Comparison of ENCODE assay signal across 23 mouse cellular contexts in genomic region chr3:132813706-132814497, GRCm38 (mm10).
A peak's percentile ranks its signal among the peaks of the same experiment; 100 is the strongest.
DNase-seq lines count a peak whose midpoint lies in the region; ATAC-seq and TF ChIP-seq lines count a peak whose summit lies in the region.
"Had no signal": no experiment of that assay in that cellular context is flagged by ENCODE, and none has a peak within 500 bp of the region (broad histone marks: within the 10 kb centered on the region; RNA-seq: fewer than 3 reads in every experiment).

No protein-coding gene starts in this region.

- no peak overlapping the region for H3K4me3 ChIP-seq in heart, embryonic 11.5 days (ENCODE audit: low read depth, low read length)
- no peak overlapping the region for H3K4me3 ChIP-seq in lung, embryonic 15.5 days
- no peak overlapping the region for H3K4me3 ChIP-seq in lung, adult 2 months (replicated peaks; ENCODE audit: extremely low read depth, low read depth, low read length)
- H3K4me3 ChIP-seq in liver, embryonic 11.5 days (ENCODE audit: low read depth, low read length): no peak overlapping the region
- H3K4me3 ChIP-seq in liver, embryonic 16.5 days (ENCODE audit: low read depth, low read length): no peak overlapping the region
- H3K4me3 ChIP-seq: erythroblast, embryonic 14.5 days; heart, embryonic 15.5 days; hindbrain, embryonic 15.5 days; midbrain, embryonic 10.5 days had no signal

- no peak for TF ChIP-seq CTCF in lung, adult 2 months (IDR thresholded peaks at IDR 0.05; ENCODE audit: insufficient read depth, low read length)

- no peak overlapping the region for H3K4me2 ChIP-seq in heart, embryonic 11.5 days
- no peak overlapping the region for H3K4me2 ChIP-seq in lung, embryonic 15.5 days
- no peak overlapping the region for H3K4me2 ChIP-seq in liver, embryonic 11.5 days
- H3K4me2 ChIP-seq in liver, embryonic 16.5 days (ENCODE audit: low read depth, low read length): no peak overlapping the region
- H3K4me2 ChIP-seq: heart, embryonic 15.5 days; hindbrain, embryonic 15.5 days had no signal

- H3K4me1 ChIP-seq in heart, embryonic 11.5 days (ENCODE audit: control insufficient read depth, insufficient read depth, low read length): peaks cover 27% of the 10 kb centered on the region
- peaks cover 12% of the 10 kb centered on the region for H3K4me1 ChIP-seq in lung, embryonic 15.5 days
- H3K4me1 ChIP-seq in lung, adult 2 months (ENCODE audit: control insufficient read depth, insufficient read depth, low read length): peaks cover 2% of the 10 kb centered on the region; the same call in 1 of the 2 replicates
- H3K4me1 ChIP-seq in liver, embryonic 11.5 days (replicated peaks; ENCODE audit: control insufficient read depth, insufficient read depth, low read length): peaks cover 28% of the 10 kb centered on the region
- peaks cover 22% of the 10 kb centered on the region for H3K4me1 ChIP-seq in liver, embryonic 16.5 days (ENCODE audit: control insufficient read depth, low read depth, low read length)
- H3K4me1 ChIP-seq: hindbrain, embryonic 15.5 days had no signal

- H3K36me3 ChIP-seq in heart, embryonic 11.5 days (ENCODE audit: control insufficient read depth, insufficient read depth, low read length): no peaks in the 10 kb centered on the region
- H3K36me3 ChIP-seq in lung, embryonic 15.5 days: no peaks in the 10 kb centered on the region
- no peaks in the 10 kb centered on the region for H3K36me3 ChIP-seq in liver, embryonic 11.5 days (ENCODE audit: control insufficient read depth, insufficient read depth, low read length)
- H3K36me3 ChIP-seq in liver, embryonic 16.5 days (ENCODE audit: control insufficient read depth, insufficient read depth): no peaks in the 10 kb centered on the region
- H3K36me3 ChIP-seq: heart, embryonic 15.5 days; hindbrain, embryonic 15.5 days had no signal

- TF ChIP-seq POLR2A in lung, adult 2 months (IDR thresholded peaks at IDR 0.05; ENCODE audit: borderline replicate concordance, extremely low read depth, low read depth, low read length): no peak

- DNase-seq in heart, postnatal 10 days: no peak
- no peak for DNase-seq in lung, adult 2 months
- DNase-seq in liver, embryonic 11.5 days (ENCODE audit: low spot score): no peak
- DNase-seq in yolk sac, embryonic 10.5 days (ENCODE audit: low spot score): no peak
- DNase-seq in adrenal gland, adult 2 months: no peak
- DNase-seq: adrenal gland, postnatal 25 days; cerebellum, adult 2 months; cerebellum, postnatal 14 days; gastrocnemius, postnatal 10 days; kidney, postnatal 14 days; layer of hippocampus, adult 9-11 months; right cerebral cortex, adult 18-20 months; spleen, adult 18-20 months; thymus, postnatal 25 days had no signal

- no peak overlapping the region for H3K27ac ChIP-seq in heart, embryonic 11.5 days (ENCODE audit: low read depth, low read length)
- H3K27ac ChIP-seq in lung, embryonic 15.5 days: peak overlapping the region; percentile 67; the same call in 1 of the 2 replicates
- H3K27ac ChIP-seq in liver, embryonic 11.5 days (ENCODE audit: low read depth, low read length): no peak overlapping the region
- no peak overlapping the region; the same call in 1 of the 2 replicates for H3K27ac ChIP-seq in liver, embryonic 16.5 days (ENCODE audit: low read length)
- H3K27ac ChIP-seq: heart, embryonic 15.5 days; hindbrain, embryonic 15.5 days; midbrain, embryonic 10.5 days had no signal

- 0 out of 2 replicates have a peak overlapping the region, but pooled peaks have one; percentile 39 for H3K9ac ChIP-seq in heart, embryonic 11.5 days (ENCODE audit: low read depth, low read length)
- H3K9ac ChIP-seq in lung, embryonic 15.5 days: no peak overlapping the region
- no peak overlapping the region for H3K9ac ChIP-seq in liver, embryonic 11.5 days (ENCODE audit: low read depth, low read length)
- no peak overlapping the region for H3K9ac ChIP-seq in liver, embryonic 16.5 days (ENCODE audit: low read depth, low read length)
- H3K9ac ChIP-seq: heart, embryonic 15.5 days; hindbrain, embryonic 15.5 days had no signal

- WGBS in heart, embryonic 11.5 days (ENCODE audit: insufficient replicate concordance): 36% methylated on average over 9 of the region's 9 CpGs
- 57% methylated on average over 9 of the region's 9 CpGs for WGBS in lung, embryonic 15.5 days
- 68% methylated on average over 9 of the region's 9 CpGs for WGBS in lung, adult 2 months
- WGBS in liver, embryonic 11.5 days: 59% methylated on average over 9 of the region's 9 CpGs
- WGBS in liver, embryonic 16.5 days (ENCODE audit: insufficient replicate concordance): 39% methylated on average over 9 of the region's 9 CpGs

- intact Hi-C loops in heart, postnatal 10 days (cut with DNase I): no loop called here

- H3K9me3 ChIP-seq in heart, embryonic 11.5 days (replicated peaks; ENCODE audit: control insufficient read depth, low read length): no peaks in the 10 kb centered on the region
- H3K9me3 ChIP-seq in lung, embryonic 15.5 days: no peaks in the 10 kb centered on the region
- H3K9me3 ChIP-seq in liver, embryonic 11.5 days (ENCODE audit: control insufficient read depth, low read length): no peaks in the 10 kb centered on the region
- H3K9me3 ChIP-seq in liver, embryonic 16.5 days (replicated peaks; ENCODE audit: control insufficient read depth, low read length): no peaks in the 10 kb centered on the region
- H3K9me3 ChIP-seq: heart, embryonic 15.5 days; hindbrain, embryonic 15.5 days; midbrain, embryonic 10.5 days had no signal

- 0 out of 2 replicates have a peak, but pooled peaks have one; percentile 67 for ATAC-seq in heart, embryonic 11.5 days (replicated peaks; ENCODE audit: insufficient number of reproducible peaks, low FRiP score, low TSS enrichment)
- no peak for ATAC-seq in lung, embryonic 15.5 days (ENCODE audit: borderline replicate concordance, extremely low read depth, low FRiP score, low TSS enrichment)
- peak; percentile 66 for ATAC-seq in liver, embryonic 11.5 days (replicated peaks; ENCODE audit: low FRiP score)
- peak; percentile 57 for ATAC-seq in liver, embryonic 16.5 days (ENCODE audit: low read depth)
- ATAC-seq: inflammation-experienced regulatory T-cells, adult 6 months; midbrain, embryonic 16.5 days had no signal

- H3K27me3 ChIP-seq in heart, embryonic 11.5 days (ENCODE audit: control insufficient read depth, insufficient read depth, low read length): no peaks in the 10 kb centered on the region
- H3K27me3 ChIP-seq in lung, embryonic 15.5 days: no peaks in the 10 kb centered on the region
- H3K27me3 ChIP-seq in liver, embryonic 11.5 days (replicated peaks; ENCODE audit: control insufficient read depth, insufficient read depth, low read length): no peaks in the 10 kb centered on the region
- no peaks in the 10 kb centered on the region for H3K27me3 ChIP-seq in liver, embryonic 16.5 days (ENCODE audit: control insufficient read depth, insufficient read depth, low read depth, low read length)
- H3K27me3 ChIP-seq: heart, embryonic 15.5 days; hindbrain, embryonic 15.5 days had no signal
